Mouse (Mus musculus): ENCODE measurements around the gene Mamstr. TPM values are rescaled to one million over a fixed set of nuclear protein-coding genes. Genes with fewer than 3 reads are reported as not detected.

Mamstr gene
- polyA plus RNA-seq, 1 experiment from 2014 or later, result 3.8 TPM

GRCm38 (mm10) chr7:45689099-45689498 lies 49.3 kb downstream of the Mamstr start:
- Histone ChIP-seq H3K4me1 (no peaks in the 10 kb centered on the region), H3K9ac (no peak overlapping the region), H3K4me2 (no peak overlapping the region), H3K27me3 (replicated peaks) (no peaks in the 10 kb centered on the region), H3K4me3 (no peak overlapping the region), H3K36me3 (replicated peaks) (no peaks in the 10 kb centered on the region), H3K27ac (no peak overlapping the region), H3K9me3 (no peaks in the 10 kb centered on the region)
- WGBS, result 64% methylated on average over 6 of the region's 6 CpGs
- ATAC-seq (replicated peaks), result no peak

GRCm38 (mm10) chr7:45689800-45690199 lies 50.0 kb downstream of the Mamstr start:
- no peak overlapping the region for H3K27ac ChIP-seq
- H3K27me3 ChIP-seq (replicated peaks), result no peaks in the 10 kb centered on the region
- no peaks in the 10 kb centered on the region for H3K36me3 ChIP-seq (replicated peaks)
- H3K9ac ChIP-seq, result no peak overlapping the region
- H3K4me1 ChIP-seq, result no peaks in the 10 kb centered on the region
- H3K9me3 ChIP-seq, result no peaks in the 10 kb centered on the region
- H3K4me3 ChIP-seq, result no peak overlapping the region
- H3K4me2 ChIP-seq, result no peak overlapping the region
- 75% methylated on average over 11 of the region's 11 CpGs for WGBS
- no peak for ATAC-seq (replicated peaks)

- Histone ChIP-seq H3K36me3 (replicated peaks) (no peaks in the 10 kb centered on the region), H3K27ac (no peak overlapping the region), H3K4me1 (no peaks in the 10 kb centered on the region), H3K9me3 (no peaks in the 10 kb centered on the region), H3K4me3 (no peak overlapping the region), H3K4me2 (no peak overlapping the region), H3K9ac (no peak overlapping the region), H3K27me3 (replicated peaks) (no peaks in the 10 kb centered on the region)
- ATAC-seq (replicated peaks), result no peak
- 84% methylated on average over 2 of the region's 2 CpGs for WGBS
Observed at GRCm38 (mm10) chr7:45692364-45692763, 52.6 kb downstream of the Mamstr start.

GRCm38 (mm10) chr7:45693921-45694591 lies 54.3 kb downstream of the Mamstr start, which contains the start of gene Sec1:
Gene Sec1 (minus strand): TSS chr7:45694402.
- ATAC-seq (replicated peaks), result no peak
- no peaks in the 10 kb centered on the region for H3K9me3 ChIP-seq
- WGBS, result 91% methylated on average over 50 of the region's 50 CpGs
- no peak within 1 kb of the TSS for H3K4me3 ChIP-seq
- no peak within 1 kb of the TSS for H3K9ac ChIP-seq
- peaks cover 8% of the 10 kb centered on the region; the same call in 1 of the 2 replicates for H3K4me1 ChIP-seq
- H3K36me3 ChIP-seq (replicated peaks), result no peaks in the 10 kb centered on the region
- no peak within 1 kb of the TSS for H3K4me2 ChIP-seq
- no peak within 1 kb of the TSS for H3K27ac ChIP-seq
- no peaks in the 10 kb centered on the region for H3K27me3 ChIP-seq (replicated peaks)

GRCm38 (mm10) chr7:45695098-45695497 lies 55.3 kb downstream of the Mamstr start:
- Histone ChIP-seq H3K4me3 (no peak overlapping the region), H3K4me1 (peaks cover 16% of the 10 kb centered on the region; the same call in 1 of the 2 replicates), H3K9me3 (no peaks in the 10 kb centered on the region), H3K9ac (no peak overlapping the region), H3K4me2 (no peak overlapping the region), H3K27ac (no peak overlapping the region), H3K36me3 (replicated peaks) (no peaks in the 10 kb centered on the region), H3K27me3 (replicated peaks) (no peaks in the 10 kb centered on the region)
- WGBS, result 25% methylated on average over 6 of the region's 6 CpGs
- ATAC-seq (replicated peaks), result no peak

Other genes starting within 250 kb of the Mamstr start
- gene Snrnp70, start 244.2 kb upstream of the Mamstr start, polyA plus RNA-seq (2015; fragmentation: Nextera tagmentation; extraction: Ambion mirVana), result 202 and 214 TPM in 2 replicates
- not detected in 2 replicates for gene Kcna7, start 234.3 kb upstream of the Mamstr start, polyA plus RNA-seq (2015; fragmentation: Nextera tagmentation; extraction: Ambion mirVana)
- gene Ntf5, start 226.3 kb upstream of the Mamstr start, polyA plus RNA-seq (2015; fragmentation: Nextera tagmentation; extraction: Ambion mirVana), result 0.10 TPM in 1 of 2 replicates, not detected in the other
- 0.45 and 0.63 TPM in 2 replicates for gene Lhb, start 219.2 kb upstream of the Mamstr start, polyA plus RNA-seq (2015; fragmentation: Nextera tagmentation; extraction: Ambion mirVana)
- gene Gys1, start 205.1 kb upstream of the Mamstr start, polyA plus RNA-seq (2015; fragmentation: Nextera tagmentation; extraction: Ambion mirVana), result 21.0 and 22.7 TPM in 2 replicates
- 107 and 117 TPM in 2 replicates for gene Ruvbl2, start 201.9 kb upstream of the Mamstr start, polyA plus RNA-seq (2015; fragmentation: Nextera tagmentation; extraction: Ambion mirVana)
- gene Ftl1, start 180.1 kb upstream of the Mamstr start, polyA plus RNA-seq (2015; fragmentation: Nextera tagmentation; extraction: Ambion mirVana), result 6,021 and 6,209 TPM in 2 replicates
- gene Bax, start 173.1 kb upstream of the Mamstr start, polyA plus RNA-seq (2015; fragmentation: Nextera tagmentation; extraction: Ambion mirVana), result 257 and 261 TPM in 2 replicates
- 0.08 and 0.23 TPM in 2 replicates for gene Tulp2, start 158.1 kb upstream of the Mamstr start, polyA plus RNA-seq (2015; fragmentation: Nextera tagmentation; extraction: Ambion mirVana)
- gene Gm45808, start 153.2 kb upstream of the Mamstr start, polyA plus RNA-seq (2015; fragmentation: Nextera tagmentation; extraction: Ambion mirVana), result not detected in 2 replicates
- 4.0 and 4.1 TPM in 2 replicates for gene Dhdh, start 151.2 kb upstream of the Mamstr start, polyA plus RNA-seq (2015; fragmentation: Nextera tagmentation; extraction: Ambion mirVana)
- 118 and 121 TPM in 2 replicates for gene Nucb1, start 129.6 kb upstream of the Mamstr start, polyA plus RNA-seq (2015; fragmentation: Nextera tagmentation; extraction: Ambion mirVana)
- 11.7 and 12.5 TPM in 2 replicates for gene Ppp1r15a, start 113.7 kb upstream of the Mamstr start, polyA plus RNA-seq (2015; fragmentation: Nextera tagmentation; extraction: Ambion mirVana)
- 1.3 TPM in 2 replicates for gene Plekha4, start 113.6 kb upstream of the Mamstr start, polyA plus RNA-seq (2015; fragmentation: Nextera tagmentation; extraction: Ambion mirVana)
- gene Hsd17b14, start 85.1 kb upstream of the Mamstr start, polyA plus RNA-seq (2015; fragmentation: Nextera tagmentation; extraction: Ambion mirVana), result 0.37 TPM in 1 of 2 replicates, not detected in the other
- gene Bcat2, start 69.8 kb upstream of the Mamstr start, polyA plus RNA-seq (2015; fragmentation: Nextera tagmentation; extraction: Ambion mirVana), result 23.8 and 27.1 TPM in 2 replicates
- gene Fgf21, start 24.5 kb upstream of the Mamstr start, polyA plus RNA-seq (2015; fragmentation: Nextera tagmentation; extraction: Ambion mirVana), result not detected in 2 replicates
- gene Fut1, start 22.7 kb upstream of the Mamstr start, polyA plus RNA-seq (2015; fragmentation: Nextera tagmentation; extraction: Ambion mirVana), result not detected in 2 replicates
- not detected in 2 replicates for gene Izumo1, start 18.2 kb upstream of the Mamstr start, polyA plus RNA-seq (2015; fragmentation: Nextera tagmentation; extraction: Ambion mirVana)
- gene Rasip1, start 12.5 kb upstream of the Mamstr start, polyA plus RNA-seq (2015; fragmentation: Nextera tagmentation; extraction: Ambion mirVana), result 21.8 and 23.1 TPM in 2 replicates
- 0.05 and 0.18 TPM in 2 replicates for gene Fut2, start 26.4 kb downstream of the Mamstr start, polyA plus RNA-seq (2015; fragmentation: Nextera tagmentation; extraction: Ambion mirVana)
- gene Ntn5, start 44.0 kb downstream of the Mamstr start, polyA plus RNA-seq (2015; fragmentation: Nextera tagmentation; extraction: Ambion mirVana), result 0.88 and 1.3 TPM in 2 replicates
- 0.34 and 0.36 TPM in 2 replicates for gene Sec1, start 54.4 kb downstream of the Mamstr start, polyA plus RNA-seq (2015; fragmentation: Nextera tagmentation; extraction: Ambion mirVana)
- gene Car11, start 59.9 kb downstream of the Mamstr start, polyA plus RNA-seq (2015; fragmentation: Nextera tagmentation; extraction: Ambion mirVana), result 70.7 and 73.8 TPM in 2 replicates
- 3.3 and 3.8 TPM in 2 replicates for gene Dbp, start 65.1 kb downstream of the Mamstr start, polyA plus RNA-seq (2015; fragmentation: Nextera tagmentation; extraction: Ambion mirVana)
- 537 and 538 TPM in 2 replicates for gene Rpl18, start 75.5 kb downstream of the Mamstr start, polyA plus RNA-seq (2015; fragmentation: Nextera tagmentation; extraction: Ambion mirVana)
- 24.5 and 26.4 TPM in 2 replicates for gene Sphk2, start 78.0 kb downstream of the Mamstr start, polyA plus RNA-seq (2015; fragmentation: Nextera tagmentation; extraction: Ambion mirVana)
- gene Fam83e, start 81.2 kb downstream of the Mamstr start, polyA plus RNA-seq (2015; fragmentation: Nextera tagmentation; extraction: Ambion mirVana), result 0.54 and 0.74 TPM in 2 replicates
- gene Spaca4, start 85.8 kb downstream of the Mamstr start, polyA plus RNA-seq (2015; fragmentation: Nextera tagmentation; extraction: Ambion mirVana), result not detected in 2 replicates
- gene Lmtk3, start 143.8 kb downstream of the Mamstr start, polyA plus RNA-seq (2015; fragmentation: Nextera tagmentation; extraction: Ambion mirVana), result 29.8 and 34.8 TPM in 2 replicates
- 8.3 and 9.7 TPM in 2 replicates for gene Sult2b1, start 144.7 kb downstream of the Mamstr start, polyA plus RNA-seq (2015; fragmentation: Nextera tagmentation; extraction: Ambion mirVana)
- gene Cyth2, start 174.6 kb downstream of the Mamstr start, polyA plus RNA-seq (2015; fragmentation: Nextera tagmentation; extraction: Ambion mirVana), result 329 and 334 TPM in 2 replicates
- gene Kcnj14, start 184.8 kb downstream of the Mamstr start, polyA plus RNA-seq (2015; fragmentation: Nextera tagmentation; extraction: Ambion mirVana), result 1.1 TPM in 2 replicates
- 40.5 and 44.2 TPM in 2 replicates for gene Grwd1, start 191.0 kb downstream of the Mamstr start, polyA plus RNA-seq (2015; fragmentation: Nextera tagmentation; extraction: Ambion mirVana)
- 53.0 and 54.9 TPM in 2 replicates for gene Kdelr1, start 232.8 kb downstream of the Mamstr start, polyA plus RNA-seq (2015; fragmentation: Nextera tagmentation; extraction: Ambion mirVana)
- gene Grin2d, start 238.4 kb downstream of the Mamstr start, polyA plus RNA-seq (2015; fragmentation: Nextera tagmentation; extraction: Ambion mirVana), result 2.7 and 3.9 TPM in 2 replicates